Mouse (Mus musculus) lung, postnatal 0 days (tissue): Measurements from ENCODE around the gene Enam.
A peak's percentile ranks its signal among the peaks of the same experiment; 100 is the strongest.

Source experiments
- CTCF ChIP-seq: IDR thresholded peaks from 2 replicates; pipeline ENCODE4 v1.5.1; 2016; ENCODE audit warnings: antibody characterized with exemption, mild to moderate bottlenecking
- EP300 ChIP-seq: IDR thresholded peaks from 2 replicates; pipeline ENCODE4 v1.6.1; 2016; ENCODE audit warnings: antibody characterized with exemption, mild to moderate bottlenecking, control low read depth

- TF ChIP-seq CTCF (peak; percentile 81), EP300 (no peak)
These were observed 55.0 kb downstream of the Enam start for GRCm38 (mm10) chr5:88542651-88543282.
